Mouse (Mus musculus) heart, embryonic 16.5 days (tissue): ENCODE data around the gene Gm11627. TPM values are rescaled to one million over a fixed set of nuclear protein-coding genes. Genes with fewer than 3 reads are reported as not detected.

Source experiments
- ATAC-seq: fragments of 200-750 bp; cut with Nextera tagmentation; replicated peaks from 2 replicates; pipeline ENCODE4 v1.8.0; 2017; ENCODE audit warnings: moderate number of reproducible peaks; ENCODE audit not compliant: insufficient read depth, low FRiP score; ENCODE audit errors: extremely low read depth
- H3K27ac ChIP-seq: fragments of 300-500 bp; sonication (generic); 2 replicates; pipeline ENCODE4 v1.5.1; 2014; ENCODE audit warnings: mild to moderate bottlenecking, low read length, control low read depth, moderate library complexity
- H3K27me3 ChIP-seq: fragments of 300-500 bp; sonication (generic); 2 replicates; pipeline ENCODE4 v1.6.1; 2014; ENCODE audit warnings: low read length, mixed read lengths; ENCODE audit not compliant: control insufficient read depth, insufficient read depth
- H3K36me3 ChIP-seq: fragments of 300-500 bp; sonication (generic); 2 replicates; pipeline ENCODE4 v1.6.1; 2014; ENCODE audit not compliant: control insufficient read depth, insufficient read depth
- H3K4me1 ChIP-seq: fragments of 300-500 bp; sonication (generic); 2 replicates; pipeline ENCODE4 v1.6.1; 2014; ENCODE audit warnings: low read length, mixed read lengths; ENCODE audit not compliant: control insufficient read depth, insufficient read depth
- H3K4me2 ChIP-seq: fragments of 300-500 bp; sonication (generic); 2 replicates; pipeline ENCODE4 v1.6.1; 2014; ENCODE audit warnings: low read depth, mild to moderate bottlenecking, control low read depth, low read length
- H3K4me3 ChIP-seq: fragments of 300-500 bp; sonication (generic); 2 replicates; pipeline ENCODE4 v1.5.1; 2014; ENCODE audit warnings: mild to moderate bottlenecking, control low read depth, low read length
- H3K9ac ChIP-seq: fragments of 300-500 bp; sonication (generic); 2 replicates; pipeline ENCODE4 v1.6.1; 2014; ENCODE audit warnings: low read length, control low read depth
- H3K9me3 ChIP-seq: fragments of 300-500 bp; sonication (generic); replicated peaks from 2 replicates; pipeline ENCODE4 v1.6.1; 2016; ENCODE audit warnings: low read length; ENCODE audit not compliant: control insufficient read depth
- WGBS: fragments of 180-500 bp; shearing (Covaris S2); extraction: QIAGEN DNeasy Blood & Tissue Kit; methylation state at CpG from one replicate; pipeline ENCODE4 v1.1.7; 2014; 5-methylcytosine and 5-hydroxymethylcytosine counted together
- polyA plus RNA-seq: library from polyadenylated mRNA; unstranded; fragments of >200 nt; fragmentation: Nextera tagmentation; extraction: Ambion mirVana; gene quantifications from 2 replicates; pipeline ENCODE4 v1.2.1, GENCODE M21; 2015

Gm11627 gene
- polyA plus RNA-seq, 1 experiment from 2014 or later, result 9.5 TPM

DNA sequence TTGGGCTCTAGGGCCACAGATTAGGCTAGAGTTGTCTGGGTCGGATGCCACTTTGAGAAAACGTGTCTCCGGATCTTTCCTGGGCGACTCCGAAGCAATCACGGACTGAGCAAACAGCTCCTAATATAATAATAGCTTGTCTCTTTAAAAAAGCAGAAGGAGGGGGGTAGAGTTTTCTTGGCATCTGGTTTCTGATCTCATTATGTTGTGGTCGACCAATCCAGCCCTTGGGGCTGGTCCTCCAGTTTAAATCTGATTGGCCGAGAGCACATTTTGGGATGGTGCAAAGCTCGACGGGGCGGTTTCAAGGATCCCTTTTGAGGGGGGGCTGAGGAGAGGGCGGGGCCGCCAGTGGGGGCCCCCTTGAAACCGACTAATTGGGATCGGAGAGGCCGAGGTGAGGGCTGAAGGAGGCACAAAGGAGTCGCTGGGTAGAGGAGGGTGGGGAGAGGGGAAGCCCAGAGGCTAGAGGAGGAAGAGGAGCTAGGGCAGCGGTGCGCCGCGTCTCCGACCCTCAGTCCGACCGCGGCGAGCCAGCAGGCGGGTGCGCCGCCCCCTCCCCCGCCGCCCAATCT is 24.8 kb upstream of the Gm11627 start, which contains the start of gene Fzd2:
TSS of gene Fzd2 (plus strand) at position 387 of the 575 bp plus-strand sequence.
- H3K9me3 ChIP-seq, result no peaks in the 10 kb centered on the region
- H3K4me2 ChIP-seq, result peak within 1 kb of the TSS; percentile 78
- 0% methylated on average over 29 of the region's 31 CpGs for WGBS
- peak within 1 kb of the TSS; percentile 80 for H3K9ac ChIP-seq
- peaks cover 15% of the 10 kb centered on the region for H3K4me1 ChIP-seq
- no peaks in the 10 kb centered on the region for H3K27me3 ChIP-seq
- peak; percentile 91 for ATAC-seq
- no peaks in the 10 kb centered on the region for H3K36me3 ChIP-seq
- peak within 1 kb of the TSS; percentile 62 for H3K4me3 ChIP-seq
- H3K27ac ChIP-seq, result peak within 1 kb of the TSS; percentile 96

DNA sequence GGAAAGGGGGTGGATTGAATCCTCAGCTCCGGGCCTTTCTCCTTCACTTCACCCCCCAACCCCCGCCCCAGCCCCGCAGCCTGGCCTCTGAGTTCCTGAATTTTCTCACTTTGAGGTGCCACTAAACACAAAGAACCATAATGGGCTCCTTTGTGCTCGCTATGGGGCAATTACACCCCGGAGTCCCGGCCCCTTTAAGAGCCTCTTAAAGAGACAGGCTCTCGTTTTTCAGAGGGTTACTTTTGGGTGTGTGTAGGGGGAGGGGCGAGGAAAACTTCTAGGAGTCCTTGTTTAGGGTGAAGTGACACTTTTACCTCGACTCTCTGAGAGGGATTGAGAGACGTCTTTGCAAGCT is 24.2 kb upstream of the Gm11627 start:
- H3K27ac ChIP-seq, result peak overlapping the region; percentile 96
- peaks cover 8% of the 10 kb centered on the region for H3K4me1 ChIP-seq
- H3K4me3 ChIP-seq, result peak overlapping the region; percentile 62
- H3K36me3 ChIP-seq, result no peaks in the 10 kb centered on the region
- H3K4me2 ChIP-seq, result peak overlapping the region; percentile 77
- H3K27me3 ChIP-seq, result no peaks in the 10 kb centered on the region
- peak overlapping the region; percentile 77 for H3K9ac ChIP-seq
- ATAC-seq, result peak; percentile 63
- H3K9me3 ChIP-seq, result no peaks in the 10 kb centered on the region
- 2% methylated on average over 10 of the region's 10 CpGs for WGBS

DNA sequence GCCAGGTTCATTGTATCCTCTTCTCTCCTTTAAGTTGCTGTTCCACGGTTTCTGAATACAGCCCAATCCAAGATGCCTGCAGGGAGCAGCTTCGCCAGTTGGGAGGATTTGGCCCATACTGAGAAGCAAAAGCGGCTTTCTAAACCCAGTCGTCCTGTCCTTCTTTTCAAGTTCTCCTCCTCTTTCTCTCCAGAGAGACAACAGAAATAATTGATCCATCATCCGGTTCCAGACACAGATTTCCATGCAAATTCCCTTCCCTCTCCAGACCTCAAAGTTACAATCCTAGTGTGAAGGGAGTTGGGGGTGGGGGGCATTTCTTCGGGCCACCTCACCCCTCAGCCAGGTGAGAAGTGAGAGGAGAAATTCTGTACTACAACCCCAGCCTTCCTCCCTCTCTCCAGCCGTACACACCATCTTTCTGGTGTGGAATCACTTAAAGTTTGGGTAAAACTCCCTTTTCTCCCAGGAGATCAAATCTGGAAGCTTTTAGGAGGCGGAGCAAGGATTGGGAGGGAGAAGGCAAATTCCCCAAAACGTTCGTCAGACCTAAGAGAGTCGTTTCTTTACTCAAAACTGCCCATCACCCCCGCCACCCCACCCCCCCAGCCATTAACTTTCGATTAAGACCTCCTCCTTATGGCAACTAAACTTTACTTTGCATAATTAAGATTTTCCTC is 23.7 kb upstream of the Gm11627 start:
- peaks cover 3% of the 10 kb centered on the region; the same call in 1 of the 2 replicates for H3K4me1 ChIP-seq
- H3K9ac ChIP-seq, result peak overlapping the region; percentile 77
- H3K4me2 ChIP-seq, result peak overlapping the region; percentile 77
- H3K9me3 ChIP-seq, result no peaks in the 10 kb centered on the region
- peak overlapping the region; percentile 62 for H3K4me3 ChIP-seq
- WGBS, result 10% methylated on average over 13 of the region's 13 CpGs
- ATAC-seq, result no peak
- H3K36me3 ChIP-seq, result no peaks in the 10 kb centered on the region
- H3K27me3 ChIP-seq, result no peaks in the 10 kb centered on the region
- H3K27ac ChIP-seq, result peak overlapping the region; percentile 96

DNA sequence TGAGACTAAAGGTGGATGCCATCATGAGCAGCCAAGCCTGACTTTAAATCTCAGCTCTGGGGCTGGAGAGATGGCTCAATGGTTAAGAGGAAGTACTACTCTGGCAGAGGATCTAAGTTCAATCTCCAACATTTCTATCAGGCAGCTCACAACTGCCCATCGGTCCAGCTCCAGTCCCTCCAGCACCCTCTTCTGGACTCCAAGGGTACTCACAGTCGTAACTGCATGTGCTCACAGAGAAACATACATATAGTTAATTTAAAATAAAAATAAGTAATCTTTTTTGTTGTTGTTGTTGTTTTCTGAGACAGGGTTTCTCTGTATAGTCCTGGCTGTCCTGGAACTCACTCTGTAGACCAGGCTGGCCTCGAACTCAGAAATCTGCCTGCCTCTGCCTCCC is 20.7 kb upstream of the Gm11627 start:
- 85% methylated on average over 3 of the region's 3 CpGs for WGBS
- no peak for ATAC-seq
- H3K4me3 ChIP-seq, result no peak overlapping the region

DNA sequence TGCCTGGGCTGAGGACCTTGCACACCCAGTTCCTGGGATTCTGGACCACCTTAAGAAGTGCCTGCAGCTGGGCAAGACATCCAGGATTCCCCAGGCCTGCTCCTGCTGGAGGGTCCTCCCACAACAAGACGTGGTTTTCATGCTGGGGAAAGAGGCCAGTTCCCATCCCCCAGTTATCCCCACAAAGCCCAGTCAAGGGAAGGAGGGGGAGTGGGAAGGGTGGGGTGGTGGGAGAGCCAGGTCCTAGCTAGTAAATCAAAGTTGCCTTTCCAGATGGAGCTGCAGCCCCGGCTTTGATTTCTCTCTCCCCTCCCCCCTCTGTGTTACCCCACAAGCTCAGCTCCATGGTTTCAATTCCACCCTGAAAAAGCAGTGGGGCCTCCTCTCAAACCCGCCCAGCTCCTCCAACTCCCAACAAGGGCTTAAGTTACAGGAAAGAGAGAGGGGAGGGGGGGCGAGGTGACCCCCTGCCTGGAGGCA is 16.1 kb upstream of the Gm11627 start:
- no peak for ATAC-seq
- no peaks in the 10 kb centered on the region for H3K4me1 ChIP-seq
- WGBS, result 32% methylated on average over 3 of the region's 4 CpGs
- peak overlapping the region; percentile 11 for H3K9ac ChIP-seq
- no peak overlapping the region for H3K27ac ChIP-seq
- no peak overlapping the region for H3K4me2 ChIP-seq
- H3K9me3 ChIP-seq, result no peaks in the 10 kb centered on the region
- H3K4me3 ChIP-seq, result no peak overlapping the region
- no peaks in the 10 kb centered on the region for H3K27me3 ChIP-seq
- H3K36me3 ChIP-seq, result no peaks in the 10 kb centered on the region

More for the DNA sequence above, 20.7 kb upstream of the Gm11627 start:
- Histone ChIP-seq H3K4me2 (no peak overlapping the region), H3K4me1 (no peaks in the 10 kb centered on the region), H3K9ac (no peak overlapping the region), H3K27ac (no peak overlapping the region), H3K9me3 (no peaks in the 10 kb centered on the region), H3K36me3 (no peaks in the 10 kb centered on the region), H3K27me3 (no peaks in the 10 kb centered on the region)

DNA sequence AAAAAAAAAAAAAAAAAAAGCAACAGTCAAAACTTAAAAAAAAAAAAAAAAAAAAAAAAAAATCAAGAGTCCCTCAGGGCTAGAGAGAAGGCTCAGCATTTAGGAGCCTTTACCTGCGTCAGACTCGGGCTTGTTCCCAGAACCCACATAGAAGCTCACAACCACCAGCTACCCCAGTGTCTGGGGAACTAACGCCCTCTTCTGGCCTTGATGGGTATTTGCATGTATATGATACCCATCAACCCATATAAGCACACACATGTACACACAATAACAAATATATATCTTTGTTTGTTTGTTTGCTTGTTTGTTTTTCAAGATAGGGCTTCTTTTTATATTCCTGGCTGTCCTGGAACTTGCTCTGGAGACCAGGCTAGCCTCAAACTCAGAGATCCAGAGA is 8.3 kb upstream of the Gm11627 start:
- ATAC-seq, result no peak
- H3K9ac ChIP-seq, result no peak overlapping the region
- peaks cover 6% of the 10 kb centered on the region for H3K4me1 ChIP-seq
- H3K36me3 ChIP-seq, result no peaks in the 10 kb centered on the region
- WGBS, result 78% methylated on average over 3 of the region's 3 CpGs
- H3K27me3 ChIP-seq, result no peaks in the 10 kb centered on the region
- H3K9me3 ChIP-seq, result no peaks in the 10 kb centered on the region
- no peak overlapping the region for H3K4me3 ChIP-seq
- H3K27ac ChIP-seq, result no peak overlapping the region
- no peak overlapping the region for H3K4me2 ChIP-seq

DNA sequence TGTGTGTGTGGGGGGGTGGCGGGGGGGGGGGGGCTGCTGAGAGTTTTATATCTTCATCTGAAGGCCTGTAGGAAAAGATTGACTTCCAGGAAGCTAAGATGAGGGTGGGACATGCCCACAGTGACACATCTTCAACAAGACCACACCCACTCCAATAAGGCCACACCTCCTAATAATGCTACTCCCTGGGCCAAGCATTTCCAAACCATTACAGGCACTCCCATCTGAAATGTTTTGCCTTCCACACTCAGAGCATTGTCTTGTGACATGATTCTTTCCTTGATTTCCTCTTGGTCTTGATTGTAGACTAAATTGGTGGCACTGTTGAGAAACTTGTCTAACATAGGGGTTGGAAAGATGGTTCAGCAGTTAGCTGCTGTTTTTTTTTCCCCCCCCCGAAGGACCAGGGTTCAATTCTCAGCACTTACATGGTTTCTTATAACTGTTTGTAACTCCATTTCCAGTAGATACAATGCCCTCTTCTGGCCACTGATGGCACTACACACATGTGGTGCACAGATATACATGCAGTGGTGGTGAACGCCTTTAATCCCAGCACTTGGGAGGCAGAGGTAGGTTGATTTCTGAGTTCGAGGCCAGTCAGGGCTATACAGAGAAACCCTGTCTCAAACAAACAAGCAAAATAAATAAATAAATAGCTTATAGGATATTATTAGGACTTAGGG is 7.3 kb upstream of the Gm11627 start:
- H3K27ac ChIP-seq, result no peak overlapping the region
- ATAC-seq, result no peak
- H3K4me2 ChIP-seq, result no peak overlapping the region
- 91% methylated on average over 4 of the region's 4 CpGs for WGBS
- H3K9me3 ChIP-seq, result no peaks in the 10 kb centered on the region
- peaks cover 15% of the 10 kb centered on the region for H3K4me1 ChIP-seq
- no peak overlapping the region for H3K9ac ChIP-seq
- H3K36me3 ChIP-seq, result no peaks in the 10 kb centered on the region
- no peaks in the 10 kb centered on the region for H3K27me3 ChIP-seq
- H3K4me3 ChIP-seq, result no peak overlapping the region

DNA sequence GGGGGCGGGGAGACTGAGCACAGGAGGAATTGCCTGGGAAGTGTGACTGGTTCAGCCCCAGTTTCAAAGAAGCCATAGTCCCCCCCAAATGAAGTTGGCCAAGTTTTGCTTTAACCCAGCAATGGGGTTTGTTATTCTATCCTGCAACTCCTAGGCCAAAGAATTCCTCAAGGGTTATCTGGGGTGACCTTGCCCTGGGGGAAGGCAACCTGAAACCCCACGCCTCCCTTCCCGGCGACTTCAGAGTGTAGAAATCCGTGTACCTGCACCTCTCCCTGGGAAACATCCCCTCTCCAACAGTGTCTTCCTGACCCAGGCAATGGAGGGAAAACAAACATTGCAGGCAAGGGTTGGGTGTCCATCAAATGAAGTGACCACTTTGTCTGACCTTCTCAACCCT is 3.5 kb upstream of the Gm11627 start:
- peak overlapping the region; percentile 78 for H3K27ac ChIP-seq
- no peak for ATAC-seq
- H3K9me3 ChIP-seq, result no peaks in the 10 kb centered on the region
- peak overlapping the region; percentile 43 for H3K4me2 ChIP-seq
- no peaks in the 10 kb centered on the region for H3K27me3 ChIP-seq
- peak overlapping the region; percentile 62; the same call in 1 of the 2 replicates for H3K9ac ChIP-seq
- no peak overlapping the region for H3K4me3 ChIP-seq
- WGBS, result 8% methylated on average over 5 of the region's 5 CpGs
- H3K36me3 ChIP-seq, result no peaks in the 10 kb centered on the region
- peaks cover 23% of the 10 kb centered on the region for H3K4me1 ChIP-seq
